Mouse (Mus musculus) stomach, postnatal 0 days (tissue): ENCODE results near the gene Magi3.

ENCODE experiments used
- CTCF ChIP-seq: IDR thresholded peaks from 2 replicates; pipeline ENCODE4 v1.5.1; 2016; ENCODE audit warnings: antibody characterized with exemption, low read depth, mild to moderate bottlenecking, moderate library complexity
- EP300 ChIP-seq: optimal IDR thresholded peaks from 2 replicates; pipeline ENCODE3; 2016; ENCODE audit warnings: antibody characterized with exemption

- TF ChIP-seq CTCF (no peak), EP300 (no peak)
Measured at GRCm38 (mm10) chr3:104243972-104244371, 23.8 kb upstream of the Magi3 start.
